Mouse (Mus musculus) frontal cortex, adult 2 months (tissue): ENCODE measurements around the gene Pon1. TPM values are rescaled to one million over a fixed set of nuclear protein-coding genes. Genes with fewer than 3 reads are reported as not detected.

Experiments
- DNase-seq, 2 experiments: peaks; one replicate each; pipeline ENCODE4 v3.0.0; 2022; ENCODE audit warnings: low spot score in 1 of 2; ENCODE audit errors: extremely low spot score in 1 of 2
- polyA plus RNA-seq: library from polyadenylated mRNA; depleted of rRNA; stranded (reverse); fragments of >200 nt; gene quantifications from 2 replicates; pipeline ENCODE4 v1.2.3, GENCODE M21; 2012; rRNA removed

The Pon1 gene
- polyA plus RNA-seq, 1 experiment, result not detected

- DNase-seq, result no peak
Observed at GRCm38 (mm10) chr6:5138875-5139631, 54.7 kb downstream of the Pon1 start.

- no peak for DNase-seq
Observed at GRCm38 (mm10) chr6:5136046-5136445, 57.7 kb downstream of the Pon1 start.

GRCm38 (mm10) chr6:5134986-5135385 is 58.8 kb downstream of the Pon1 start:
- DNase-seq, result no peak

- DNase-seq, result no peak
Observed at GRCm38 (mm10) chr6:5129364-5130093, 64.2 kb downstream of the Pon1 start.

GRCm38 (mm10) chr6:5120229-5120628 is 73.5 kb downstream of the Pon1 start:
- no peak for DNase-seq

- no peak for DNase-seq
Observed at GRCm38 (mm10) chr6:5119181-5119910, 74.4 kb downstream of the Pon1 start.

Other genes with a start within 250 kb of the Pon1 start
- gene Pon3, start 62.3 kb upstream of the Pon1 start, polyA plus RNA-seq, result 2.1 and 2.5 TPM in 2 replicates
- 57.7 and 59.5 TPM in 2 replicates for gene Pon2, start 104.5 kb upstream of the Pon1 start, polyA plus RNA-seq
- 0.29 and 0.40 TPM in 2 replicates for gene Asb4, start 189.4 kb upstream of the Pon1 start, polyA plus RNA-seq